Mouse (Mus musculus): ENCODE measurements around the gene Fam216a.
"Not testable (repeated sequence)": the region's sequence is repeated elsewhere in the genome, so short reads cannot be mapped to it uniquely, and the experiment has no call there.

DNA sequence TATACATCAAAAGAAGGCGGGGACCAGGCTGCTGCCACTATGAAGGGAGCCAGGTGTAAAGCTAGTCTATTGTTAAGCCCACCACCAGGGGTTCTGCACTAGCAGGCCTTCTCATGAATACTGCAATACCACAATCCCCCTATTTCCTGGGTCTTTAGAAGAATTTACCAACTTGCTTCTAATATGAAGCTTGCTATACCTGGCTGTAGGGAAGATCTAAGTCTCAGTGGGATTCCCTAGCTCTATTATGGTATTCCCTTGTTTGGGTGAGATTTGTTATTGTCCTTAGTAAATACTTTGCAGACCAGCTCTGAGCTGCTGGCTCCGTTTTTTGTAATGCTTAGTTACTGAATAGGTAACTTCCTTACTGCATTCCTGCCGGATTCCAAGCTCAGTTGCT, 53.2 kb downstream of the Fam216a start:
- TF ChIP-seq CTCF, EP300 (IDR thresholded peaks at IDR 0.05; ENCODE audit: low read depth): not testable (repeated sequence)
